Mouse (Mus musculus): Measurements from ENCODE around the gene Cops6.

DNA sequence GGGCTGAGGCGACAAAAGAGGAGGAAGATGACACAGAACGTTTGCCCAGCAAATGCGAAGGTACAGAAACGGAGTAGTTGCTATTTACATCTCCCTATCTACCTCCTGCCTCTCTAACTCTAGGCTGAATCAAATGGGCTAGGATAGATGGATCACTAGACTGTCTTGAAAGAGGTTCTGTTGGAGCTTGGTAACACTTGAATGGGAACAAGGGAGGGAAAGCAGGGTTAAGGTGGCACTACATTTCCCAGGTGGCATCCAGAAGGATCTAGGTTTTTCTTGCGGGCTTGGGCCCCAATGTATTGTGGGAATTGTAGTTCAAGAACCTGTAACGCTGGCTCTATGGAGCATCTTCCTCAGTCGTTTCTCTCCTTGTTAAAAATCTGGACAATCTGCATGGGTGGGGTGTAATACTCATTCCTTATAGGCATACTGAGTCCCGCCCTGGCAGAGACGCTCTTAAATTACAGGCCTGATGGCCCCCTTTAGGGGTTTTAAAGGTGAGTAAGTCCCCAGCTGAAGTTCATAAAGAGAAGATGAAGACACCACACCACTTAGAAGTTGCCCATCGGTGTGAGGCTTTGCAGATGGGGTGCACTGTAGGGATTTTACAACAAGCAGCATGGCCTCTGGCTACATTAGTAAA, 26.9 kb downstream of the Cops6 start:
- TF ChIP-seq GATA1 (IDR thresholded peaks at IDR 0.05; ENCODE audit: borderline replicate concordance, low read length) (no peak), FLI1 (IDR thresholded peaks at IDR 0.05; ENCODE audit: low read length) (no peak)
